Mouse (Mus musculus): ENCODE data around the gene Atxn10.

Atxn10 gene

DNA sequence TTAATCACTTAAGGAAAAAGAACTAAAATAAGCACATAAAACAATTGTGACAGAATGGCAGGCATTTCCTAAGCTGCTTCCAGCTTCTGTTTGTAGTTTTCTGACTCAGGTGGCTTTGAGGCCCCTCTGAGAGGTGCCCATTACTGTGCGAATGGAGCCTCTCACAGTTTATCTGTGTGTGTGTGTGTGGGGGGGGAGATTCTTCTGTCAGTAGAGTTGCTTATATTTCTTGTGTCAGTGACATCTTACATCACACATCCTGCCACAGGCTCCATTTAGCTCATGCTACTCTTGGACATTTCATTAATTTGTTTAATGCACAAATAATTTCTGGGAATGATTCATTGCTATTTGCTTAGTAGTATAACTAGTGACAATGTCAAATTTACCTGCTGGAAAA is 70.8 kb downstream of the Atxn10 start:
- DNase-seq, result peak; percentile 28

GRCm38 (mm10) chr15:85407342-85407741 is 71.3 kb downstream of the Atxn10 start:
- DNase-seq, result peak; percentile 44

DNA sequence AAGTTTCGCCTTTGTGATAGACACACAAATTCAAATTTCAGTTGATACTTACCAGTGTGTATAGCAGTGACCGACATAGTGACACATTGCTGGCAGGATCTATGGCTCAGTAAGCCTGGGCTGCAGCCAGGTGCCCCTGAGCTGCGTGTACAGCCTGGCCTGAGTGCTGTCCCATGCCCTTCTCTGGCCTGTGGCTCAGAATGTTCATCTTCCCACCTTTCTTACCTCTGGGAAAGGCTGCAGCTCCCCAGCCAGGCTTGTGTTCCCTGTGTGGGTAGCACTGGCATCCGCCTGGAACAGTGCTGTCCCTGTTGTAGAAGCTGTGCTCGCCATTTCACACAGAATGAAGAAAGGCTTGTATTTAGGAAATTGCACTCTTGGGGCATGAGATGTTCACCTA is 72.7 kb downstream of the Atxn10 start:
- peak; percentile 63 for DNase-seq

DNA sequence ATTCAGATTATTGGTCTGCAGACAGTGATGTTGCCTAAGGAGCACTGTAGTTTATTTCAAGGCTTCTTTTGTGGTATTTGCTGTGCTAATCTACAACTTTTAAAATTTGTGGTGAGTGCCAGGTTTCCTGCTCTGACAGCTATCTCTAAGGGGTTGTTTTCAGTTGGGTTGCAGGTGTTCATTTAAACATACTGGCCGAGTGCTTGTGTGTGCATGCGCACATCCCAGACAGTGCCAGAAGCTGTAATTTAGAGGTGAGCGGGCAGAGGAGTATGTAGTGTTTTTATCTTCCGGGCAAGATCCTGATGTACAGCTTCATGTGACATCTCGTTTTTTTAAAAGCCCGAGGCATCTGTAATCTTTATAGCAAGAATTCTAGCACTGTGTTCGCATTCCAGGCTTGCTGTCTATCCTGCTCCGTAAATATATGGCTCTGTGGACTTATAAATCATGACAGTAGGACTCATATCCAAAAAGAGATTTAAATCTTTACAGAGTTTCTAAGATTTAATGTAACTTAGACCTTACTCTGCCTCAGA is 73.3 kb downstream of the Atxn10 start:
- DNase-seq, result peak; percentile 72

DNA sequence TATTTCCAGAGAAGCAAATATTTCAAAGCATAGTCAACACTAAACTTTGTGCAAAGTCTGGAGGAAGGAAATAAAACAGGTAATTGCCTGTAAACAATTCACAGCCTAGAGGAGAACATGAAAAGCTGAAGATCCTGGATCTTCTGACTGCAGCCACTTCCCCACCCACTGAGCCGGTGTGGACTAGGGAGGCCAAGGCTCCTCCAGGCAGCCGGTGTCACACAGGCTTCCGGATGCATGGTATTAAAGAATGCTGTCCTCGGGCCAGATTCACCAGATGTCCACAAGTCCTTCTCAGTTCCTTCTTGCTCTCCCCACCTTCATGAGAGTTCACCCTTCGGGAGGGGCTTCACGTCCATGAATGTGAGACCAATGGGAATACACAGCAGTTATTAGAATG is 73.8 kb downstream of the Atxn10 start:
- peak; percentile 33 for DNase-seq

DNA sequence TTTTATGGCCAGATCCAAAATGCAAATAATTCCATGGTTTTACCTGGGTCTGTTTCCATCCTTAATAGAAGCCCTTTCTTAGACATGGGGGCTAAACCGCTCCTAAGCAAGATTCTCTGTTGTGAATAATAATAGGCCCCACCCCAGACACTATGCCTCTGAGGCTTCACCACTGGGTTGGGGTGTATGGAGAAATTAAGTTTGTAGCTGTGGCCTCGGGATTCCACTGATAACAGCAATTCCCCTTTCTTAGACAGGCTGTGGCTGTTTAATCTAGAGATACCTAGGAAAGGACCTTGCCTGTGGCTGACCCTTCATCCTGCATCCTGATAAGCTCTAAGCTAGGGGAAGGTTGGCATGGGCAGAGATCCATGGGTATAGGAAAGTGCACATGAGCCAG is 78.6 kb downstream of the Atxn10 start:
- DNase-seq, result no peak

DNA sequence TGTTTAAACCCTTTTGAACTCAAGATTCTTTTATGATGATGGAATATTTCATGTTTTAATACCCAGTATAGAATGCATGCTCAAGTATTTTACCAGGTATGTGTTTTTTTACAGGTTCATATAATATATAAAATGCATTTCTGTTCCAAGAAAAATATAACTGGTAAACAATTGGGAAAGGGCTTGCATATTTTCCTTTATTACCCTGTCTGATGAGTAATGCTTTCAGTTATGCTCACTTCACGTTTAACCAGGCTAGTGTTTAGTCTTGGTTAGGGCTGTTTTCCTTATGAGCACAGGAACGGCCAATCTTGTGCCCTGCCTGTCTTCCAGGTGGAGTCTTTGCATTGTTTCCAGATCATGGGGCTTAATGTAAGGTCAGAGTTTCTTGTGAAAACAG is 84.6 kb downstream of the Atxn10 start:
- DNase-seq, result no peak

- no peak for DNase-seq
Observed at GRCm38 (mm10) chr15:85424197-85424596, 88.2 kb downstream of the Atxn10 start.

GRCm38 (mm10) chr15:85428140-85428539 is 92.1 kb downstream of the Atxn10 start:
- no peak for DNase-seq

- no peak for DNase-seq
Observed at GRCm38 (mm10) chr15:85442568-85442967, 106.5 kb downstream of the Atxn10 start.

GRCm38 (mm10) chr15:85446652-85447051 is 110.6 kb downstream of the Atxn10 start:
- DNase-seq, result no peak

- DNase-seq, result no peak
Observed at GRCm38 (mm10) chr15:85456891-85457290, 120.8 kb downstream of the Atxn10 start.

DNA sequence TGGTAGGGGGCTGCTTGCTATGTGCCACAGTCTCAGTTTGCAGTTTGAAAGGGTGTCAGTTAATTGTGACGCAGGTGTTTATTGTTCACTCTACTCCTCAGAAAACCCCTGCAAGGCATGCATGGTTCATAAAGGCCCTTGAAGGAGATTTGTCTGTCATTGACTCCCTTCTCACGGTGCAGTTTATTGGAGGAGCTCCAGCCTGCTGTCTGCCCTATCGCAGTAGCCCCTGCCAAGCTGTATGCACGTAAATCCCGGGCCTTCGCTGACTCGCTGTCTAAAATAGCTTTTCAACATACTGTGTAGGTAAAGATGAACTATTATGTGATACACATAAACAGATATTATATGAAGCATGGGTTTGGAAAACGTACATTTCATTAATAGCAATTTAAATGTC is 121.8 kb downstream of the Atxn10 start:
- no peak for DNase-seq

DNA sequence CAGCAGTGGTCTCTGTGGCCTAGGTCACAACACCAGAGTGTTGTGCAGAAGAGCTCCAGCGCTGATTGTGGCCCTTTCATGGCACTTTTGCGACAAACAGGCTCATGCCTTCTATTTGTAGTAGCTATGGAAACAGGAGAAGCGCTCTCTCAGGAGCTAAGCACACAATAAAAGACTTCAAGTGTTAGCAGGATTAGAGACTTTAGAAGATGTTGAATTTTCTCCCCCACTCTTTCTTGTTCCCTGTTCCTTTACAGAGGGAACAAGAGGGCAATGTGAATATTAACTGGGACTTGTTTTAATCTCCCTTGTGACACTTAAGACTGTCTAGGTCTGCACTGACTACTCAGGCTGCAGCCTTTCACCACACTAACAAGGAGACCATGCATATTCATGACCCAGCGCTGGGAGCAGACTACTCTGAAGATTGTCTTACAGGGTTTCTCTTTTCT is 122.6 kb downstream of the Atxn10 start:
- DNase-seq, result no peak

- no peak for DNase-seq
Observed at GRCm38 (mm10) chr15:85461541-85461940, 125.5 kb downstream of the Atxn10 start.

DNA sequence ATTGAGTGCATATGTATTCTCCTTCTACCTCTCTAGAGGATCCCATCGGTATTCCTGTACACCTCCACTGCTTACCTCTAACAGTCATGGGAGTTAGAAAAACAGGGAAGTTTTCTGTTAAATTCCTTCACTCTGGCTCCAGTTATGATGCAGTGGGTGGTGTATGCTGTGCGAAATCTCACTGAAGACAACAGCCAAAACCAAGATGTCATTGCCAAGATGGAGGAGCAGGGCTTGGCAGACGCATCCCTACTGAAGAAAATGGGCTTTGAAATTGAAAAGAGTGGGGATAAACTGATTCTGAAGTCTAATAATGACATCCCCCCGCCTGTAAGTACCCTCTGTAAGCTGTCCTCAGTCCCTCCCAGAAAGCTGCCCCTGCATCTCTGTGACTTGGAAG is 126.1 kb downstream of the Atxn10 start:
- DNase-seq, result no peak

- no peak for DNase-seq
Observed at GRCm38 (mm10) chr15:85463027-85463790, 127.2 kb downstream of the Atxn10 start.

- no peak for DNase-seq
Observed at GRCm38 (mm10) chr15:85464190-85464589, 128.1 kb downstream of the Atxn10 start.

- DNase-seq, result no peak
Observed at GRCm38 (mm10) chr15:85464823-85465565, 128.9 kb downstream of the Atxn10 start.

- DNase-seq, result no peak
Observed at GRCm38 (mm10) chr15:85466456-85467067, 130.5 kb downstream of the Atxn10 start.

GRCm38 (mm10) chr15:85469401-85469800 is 133.4 kb downstream of the Atxn10 start:
- DNase-seq, result no peak

DNA sequence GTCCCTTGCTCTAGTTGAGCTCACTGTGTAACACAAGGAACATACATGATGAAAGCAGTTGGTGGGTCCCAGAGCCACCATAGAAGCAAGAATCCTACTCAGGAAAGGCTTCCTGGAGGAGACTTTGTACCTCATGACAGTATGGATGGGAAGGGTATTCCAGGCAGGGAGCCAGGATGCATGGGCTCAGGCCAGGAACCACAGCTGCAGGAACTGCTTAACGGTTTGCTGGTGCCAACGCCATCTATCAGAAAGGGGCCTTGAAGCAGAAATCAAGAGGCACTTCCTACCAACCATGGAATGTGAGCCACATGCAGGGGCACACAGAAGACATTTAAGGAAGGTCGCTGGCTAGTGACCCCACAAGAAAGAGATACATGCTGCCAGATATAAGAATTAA is 138.7 kb downstream of the Atxn10 start:
- DNase-seq, result no peak

GRCm38 (mm10) chr15:85477584-85477983 is 141.5 kb downstream of the Atxn10 start:
- DNase-seq, result peak; percentile 79

DNA sequence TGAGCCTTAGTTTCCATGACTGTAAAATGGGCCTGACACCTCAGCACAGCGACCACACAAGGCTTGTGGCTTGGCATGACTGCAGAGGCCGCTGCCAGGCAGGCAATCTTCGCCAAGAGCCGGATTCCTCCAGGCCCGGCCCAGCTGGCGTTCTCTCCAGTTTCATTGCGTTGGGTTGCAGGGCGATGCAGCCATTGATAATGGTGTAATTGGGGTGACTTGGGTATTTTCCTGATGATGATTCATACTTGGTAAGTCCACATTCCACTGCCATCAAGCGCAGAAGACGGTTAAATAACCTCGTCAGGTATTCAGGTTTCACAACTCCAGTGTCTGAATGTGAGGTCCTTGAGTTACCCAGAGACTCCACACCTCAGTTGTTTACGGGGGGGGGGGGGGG is 143.3 kb downstream of the Atxn10 start:
- DNase-seq, result no peak

All from thymus, postnatal 25 days (tissue).